Mouse (Mus musculus) limb, embryonic 14.5 days (tissue): ENCODE measurements around the gene Cacng2. TPM values are rescaled to one million over a fixed set of nuclear protein-coding genes. Genes with fewer than 3 reads are reported as not detected.
A peak's percentile ranks its signal among the peaks of the same experiment; 100 is the strongest.

Experiments used
- ATAC-seq: fragments of 200-750 bp; cut with Nextera tagmentation; 2 replicates; pipeline ENCODE4 v1.8.0; 2017; ENCODE audit warnings: low read depth, moderate number of reproducible peaks, moderate TSS enrichment; ENCODE audit not compliant: low FRiP score
- DNase-seq: peaks from one replicate; pipeline ENCODE4 v3.0.0-alpha.2; 2015; ENCODE audit warnings: low spot score
- H3K27ac ChIP-seq: fragments of 300-500 bp; sonication (generic); replicated peaks from 2 replicates; pipeline ENCODE4 v1.5.1; 2014; ENCODE audit warnings: low read depth, mild to moderate bottlenecking, low read length, moderate library complexity, mixed read lengths
- H3K27me3 ChIP-seq: fragments of 300-500 bp; sonication (generic); 2 replicates; pipeline ENCODE4 v1.6.1; 2014; ENCODE audit warnings: low read length, mixed read lengths; ENCODE audit not compliant: control insufficient read depth, insufficient read depth
- H3K36me3 ChIP-seq: fragments of 300-500 bp; sonication (generic); 2 replicates; pipeline ENCODE4 v1.6.1; 2014; ENCODE audit warnings: mild to moderate bottlenecking, low read length, moderate library complexity, mixed read lengths; ENCODE audit not compliant: control insufficient read depth, insufficient read depth
- H3K4me1 ChIP-seq: fragments of 300-500 bp; sonication (generic); 2 replicates; pipeline ENCODE4 v1.6.1; 2014; ENCODE audit warnings: antibody characterized with exemption, low read length, mixed read lengths; ENCODE audit not compliant: control insufficient read depth, insufficient read depth
- H3K4me2 ChIP-seq: fragments of 300-500 bp; sonication (generic); replicated peaks from 2 replicates; pipeline ENCODE4 v1.6.1; 2014; ENCODE audit warnings: low read depth, mild to moderate bottlenecking, low read length, moderate library complexity; ENCODE audit not compliant: severe bottlenecking
- H3K4me3 ChIP-seq: fragments of 300-500 bp; sonication (generic); replicated peaks from 2 replicates; pipeline ENCODE4 v1.5.1; 2014; ENCODE audit warnings: low read length
- H3K9ac ChIP-seq: fragments of 300-500 bp; sonication (generic); 2 replicates; pipeline ENCODE4 v1.6.1; 2014; ENCODE audit warnings: mild to moderate bottlenecking, low read depth, low read length, moderate library complexity; ENCODE audit not compliant: severe bottlenecking
- H3K9me3 ChIP-seq: fragments of 300-500 bp; sonication (generic); 2 replicates; pipeline ENCODE4 v1.6.1; 2016; ENCODE audit warnings: low read length; ENCODE audit not compliant: control insufficient read depth
- POLR2A ChIP-seq: fragments of 200-500 bp; IDR thresholded peaks from 2 replicates; pipeline ENCODE4 v1.8.0; 2012; ENCODE audit warnings: inconsistent platforms, mild to moderate bottlenecking, moderate library complexity, borderline replicate concordance; ENCODE audit not compliant: insufficient read depth, insufficient read length; ENCODE audit errors: extremely low read depth
- WGBS: fragments of 180-500 bp; shearing (Covaris S2); extraction: QIAGEN DNeasy Blood & Tissue Kit; methylation state at CpG from one replicate; pipeline ENCODE4 v1.1.7; 2014; 5-methylcytosine and 5-hydroxymethylcytosine counted together
- polyA plus RNA-seq, 2 experiments: library from polyadenylated mRNA; depleted of rRNA in 1 of 2; stranded (reverse) in 1 of 2; unstranded in 1 of 2; fragments of >200 nt; fragmentation: Nextera tagmentation in 1 of 2; extraction: Ambion mirVana in 1 of 2; gene quantifications; 2 replicates each; pipeline versions ENCODE4 v1.2.1 to v1.2.3; 2012 to 2014

The Cacng2 gene
- polyA plus RNA-seq, 2 experiments = 0.03 TPM; not detected in 1

DNA sequence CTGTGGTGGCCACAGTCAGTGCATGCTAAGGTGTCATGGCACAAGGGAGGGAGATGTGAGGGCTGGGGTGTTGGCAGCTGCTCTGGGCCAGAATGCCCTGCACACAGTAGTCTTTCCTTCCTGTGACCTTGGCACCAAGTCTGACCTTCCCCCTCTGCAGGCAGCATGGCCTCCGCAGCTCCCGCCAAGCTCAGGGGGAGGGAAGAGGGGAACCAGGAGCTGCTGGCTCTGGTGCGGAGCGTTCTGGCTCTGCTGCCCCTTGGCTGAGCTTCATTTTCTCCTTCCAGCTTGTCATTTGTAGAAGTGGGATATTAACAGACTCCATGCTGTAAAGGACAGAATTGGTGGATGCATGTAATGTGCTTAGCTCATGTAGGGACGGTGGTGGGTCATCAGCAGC, 38.5 kb upstream of the Cacng2 start:
- no peak overlapping the region for H3K27ac ChIP-seq

DNA sequence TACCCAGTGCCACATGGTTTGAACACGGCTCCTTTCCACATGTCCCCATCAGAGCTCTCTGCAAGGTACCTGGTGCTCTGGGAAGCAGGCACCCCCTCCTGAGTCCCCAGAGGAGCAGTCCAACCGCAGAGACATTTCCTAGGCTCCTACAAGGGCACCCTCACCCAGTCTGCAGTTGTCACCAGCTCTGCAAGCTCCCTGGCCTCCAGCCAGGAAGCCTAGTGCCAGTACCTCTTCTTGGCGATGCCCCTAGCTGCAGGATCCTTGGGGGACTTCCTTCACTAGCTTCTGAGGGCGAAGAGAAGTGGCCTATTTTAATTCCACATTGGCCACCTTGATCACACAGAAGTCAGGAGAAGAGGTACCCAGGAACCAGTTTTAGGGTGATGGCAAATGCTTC, 38.0 kb upstream of the Cacng2 start:
- Histone ChIP-seq H3K9me3 (no peaks in the 10 kb centered on the region), H3K4me2 (no peak overlapping the region), H3K36me3 (peaks cover 4% of the 10 kb centered on the region; the same call in 1 of the 2 replicates), H3K9ac (no peak overlapping the region), H3K27ac (no peak overlapping the region), H3K4me3 (no peak overlapping the region), H3K27me3 (no peaks in the 10 kb centered on the region), H3K4me1 (no peaks in the 10 kb centered on the region)
- ATAC-seq (no peak), DNase-seq (no peak)
- WGBS = 72% methylated on average over 4 of the region's 4 CpGs
- TF ChIP-seq POLR2A = no peak

More for the DNA sequence above, 38.5 kb upstream of the Cacng2 start:
- no peak for ATAC-seq
- H3K4me1 ChIP-seq = no peaks in the 10 kb centered on the region
- 87% methylated on average over 5 of the region's 5 CpGs for WGBS
- H3K9me3 ChIP-seq = no peaks in the 10 kb centered on the region
- H3K27me3 ChIP-seq = no peaks in the 10 kb centered on the region
- H3K4me2 ChIP-seq = no peak overlapping the region
- no peak overlapping the region for H3K9ac ChIP-seq
- no peak for DNase-seq
- TF ChIP-seq POLR2A = no peak
- peaks cover 8% of the 10 kb centered on the region; the same call in 1 of the 2 replicates for H3K36me3 ChIP-seq
- H3K4me3 ChIP-seq = no peak overlapping the region

DNA sequence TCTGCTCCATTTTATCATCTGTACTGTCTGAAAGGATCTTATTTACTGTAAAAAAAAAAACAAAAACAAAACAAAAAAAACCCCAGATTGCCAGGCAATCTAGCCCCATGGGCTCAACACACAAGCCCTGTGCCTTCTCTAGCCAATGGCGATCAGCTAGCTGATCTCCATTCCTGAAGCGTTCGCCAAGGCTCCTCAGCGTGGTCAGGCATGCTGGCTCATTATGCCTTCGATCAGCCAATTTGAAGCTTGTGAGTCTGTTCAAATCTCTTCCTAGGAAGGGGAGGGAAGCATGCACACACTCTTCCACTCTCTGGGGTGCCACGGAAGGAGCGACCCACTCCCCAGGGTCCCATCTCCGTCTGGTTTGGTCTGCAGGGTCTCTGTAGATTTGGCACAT, 37.5 kb upstream of the Cacng2 start:
- no peak for DNase-seq
- WGBS = 80% methylated on average over 8 of the region's 8 CpGs
- Histone ChIP-seq H3K9me3 (no peaks in the 10 kb centered on the region), H3K4me2 (no peak overlapping the region), H3K4me1 (no peaks in the 10 kb centered on the region), H3K27ac (no peak overlapping the region), H3K4me3 (no peak overlapping the region), H3K9ac (no peak overlapping the region), H3K27me3 (no peaks in the 10 kb centered on the region), H3K36me3 (peaks cover 4% of the 10 kb centered on the region; the same call in 1 of the 2 replicates)
- TF ChIP-seq POLR2A = no peak
- ATAC-seq = no peak

DNA sequence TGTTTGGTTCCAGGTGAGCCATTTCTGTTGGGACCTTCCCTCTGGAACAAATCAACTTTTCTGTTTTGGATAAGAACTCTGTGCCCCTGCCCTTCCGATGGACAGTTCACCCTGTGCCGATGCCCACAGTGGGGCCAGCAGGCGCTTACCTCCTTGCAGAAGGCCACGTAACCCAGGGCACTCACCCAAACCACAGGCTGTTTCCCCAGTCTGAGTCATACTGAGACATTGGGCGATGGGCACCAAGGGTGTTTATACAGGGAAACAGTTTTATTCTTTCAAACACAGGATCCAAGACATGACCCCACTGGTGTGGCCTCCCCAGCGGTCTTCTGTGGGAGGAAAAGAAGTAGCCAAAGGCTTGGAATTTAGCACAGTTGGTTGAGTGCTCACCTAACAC, 35.6 kb upstream of the Cacng2 start:
- H3K9ac ChIP-seq = no peak overlapping the region
- no peak for DNase-seq
- H3K4me2 ChIP-seq = no peak overlapping the region
- no peaks in the 10 kb centered on the region for H3K9me3 ChIP-seq
- H3K27ac ChIP-seq = no peak overlapping the region
- 86% methylated on average over 6 of the region's 6 CpGs for WGBS
- no peak for ATAC-seq
- H3K27me3 ChIP-seq = no peaks in the 10 kb centered on the region
- H3K4me3 ChIP-seq = no peak overlapping the region
- H3K36me3 ChIP-seq = 0 out of 2 replicates have a peak, but pooled peaks cover 4% of the 10 kb centered on the region
- H3K4me1 ChIP-seq = no peaks in the 10 kb centered on the region
- no peak for TF ChIP-seq POLR2A

DNA sequence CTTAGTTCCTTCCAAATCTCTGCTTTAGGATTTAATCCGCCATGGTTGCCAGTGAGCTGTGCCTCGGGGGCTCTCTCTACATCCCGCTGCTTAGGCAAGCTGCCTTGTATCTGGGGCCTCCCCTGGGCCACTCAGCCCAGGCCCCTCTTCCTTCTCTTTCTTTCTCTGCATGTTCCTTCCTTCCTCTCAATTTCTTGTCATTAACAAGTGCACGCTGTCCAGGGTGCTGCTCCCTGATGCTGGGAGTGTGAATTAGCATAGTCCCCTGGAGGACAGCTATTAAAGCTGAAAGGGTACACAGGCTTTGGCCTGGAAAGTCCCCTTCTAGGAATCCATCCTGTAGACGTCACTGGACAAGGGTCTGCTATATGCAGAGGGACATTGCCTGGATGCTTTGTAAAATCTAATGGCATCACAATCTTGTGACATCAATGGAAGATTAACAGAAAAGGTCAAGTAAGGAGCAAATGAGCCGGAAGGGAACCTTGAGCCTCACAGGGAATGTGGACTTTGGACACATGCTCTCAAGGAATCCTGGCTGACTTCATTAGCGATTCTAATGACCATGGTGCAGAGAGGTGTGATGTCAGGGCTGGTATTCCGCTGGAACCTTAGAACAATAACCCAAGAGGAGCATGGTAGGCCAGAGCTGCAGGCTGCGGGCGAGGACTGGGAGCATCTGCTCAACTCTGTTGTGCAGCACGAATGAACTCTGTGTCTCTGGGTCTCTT, 33.4 kb upstream of the Cacng2 start:
- WGBS = 59% methylated on average over 11 of the region's 11 CpGs
- no peak overlapping the region for H3K27ac ChIP-seq
- H3K9me3 ChIP-seq = no peaks in the 10 kb centered on the region
- ATAC-seq = no peak
- no peaks in the 10 kb centered on the region for H3K27me3 ChIP-seq
- peak; percentile 12 for DNase-seq
- no peak overlapping the region for H3K4me3 ChIP-seq
- TF ChIP-seq POLR2A = no peak
- H3K36me3 ChIP-seq = no peaks in the 10 kb centered on the region
- no peak overlapping the region for H3K9ac ChIP-seq
- H3K4me1 ChIP-seq = no peaks in the 10 kb centered on the region
- H3K4me2 ChIP-seq = no peak overlapping the region
